Mouse (Mus musculus) adrenal gland, postnatal 10 days (tissue): ENCODE data around the gene Rnase10. TPM values are rescaled to one million over a fixed set of nuclear protein-coding genes. Genes with fewer than 3 reads are reported as not detected.
"Not testable (repeated sequence)": the region's sequence is repeated elsewhere in the genome, so short reads cannot be mapped to it uniquely, and the experiment has no call there.

ENCODE experiments used
- DNase-seq: peaks from one replicate; pipeline ENCODE4 v3.0.0; 2021; ENCODE audit warnings: mixed read lengths
- total RNA-seq, 2 experiments: library from RNA; stranded (reverse); gene quantifications; 2 replicates each; pipeline ENCODE4 v1.2.3; 2021

The Rnase10 gene
- total RNA-seq, 2 experiments from 2014 or later: 0.24 to 0.33 TPM

GRCm38 (mm10) chr14:51009572-51009971 lies 2.0 kb downstream of the Rnase10 start:
- DNase-seq: peak; percentile 37

DNA sequence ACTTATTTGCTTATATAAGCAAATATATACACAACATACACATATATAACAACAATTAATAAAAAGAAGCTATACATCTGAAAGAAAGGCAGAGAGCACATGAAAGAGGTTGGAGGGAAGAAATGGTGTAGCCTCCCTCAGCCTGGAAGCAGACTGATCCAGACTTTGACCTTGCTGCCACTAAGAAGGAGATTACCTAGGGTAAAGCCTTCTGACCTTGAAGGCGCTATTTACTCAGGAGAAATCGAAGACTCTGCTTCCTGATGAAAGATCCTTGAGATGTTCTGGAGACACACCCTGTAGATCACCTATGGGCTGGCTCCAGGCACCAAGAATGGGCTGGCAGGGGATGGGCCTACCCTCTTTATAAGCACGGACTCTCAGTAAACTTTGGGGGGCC lies 7.2 kb downstream of the Rnase10 start:
- DNase-seq: not testable (repeated sequence)

- DNase-seq: no peak
These were observed 8.2 kb downstream of the Rnase10 start for GRCm38 (mm10) chr14:51015780-51016179.

GRCm38 (mm10) chr14:51017256-51017655 lies 9.7 kb downstream of the Rnase10 start:
- DNase-seq: peak; percentile 29

DNA sequence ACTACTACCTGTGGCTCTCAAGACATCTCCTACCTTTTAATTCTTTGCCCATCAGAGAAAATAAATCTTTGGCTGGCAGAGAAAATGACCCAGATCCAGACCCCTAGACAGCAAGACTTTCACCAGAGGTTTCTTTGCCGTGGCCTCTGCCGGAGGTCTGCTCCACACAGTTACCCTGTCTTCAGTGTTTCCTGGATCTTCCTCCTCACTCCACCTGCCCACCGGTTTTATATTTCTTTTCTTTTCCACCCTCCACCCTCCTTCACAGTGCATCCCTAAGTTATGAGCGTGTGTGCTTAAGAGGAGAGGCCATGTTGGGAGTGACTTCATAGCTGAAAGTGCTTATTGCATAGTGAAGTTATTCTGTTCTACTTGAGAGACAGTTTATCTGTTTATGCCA lies 15.9 kb downstream of the Rnase10 start:
- no peak for DNase-seq

GRCm38 (mm10) chr14:51024820-51025219 lies 17.3 kb downstream of the Rnase10 start:
- DNase-seq: no peak

- peak; percentile 74 for DNase-seq
These were observed 19.0 kb downstream of the Rnase10 start for GRCm38 (mm10) chr14:51026391-51027133.

DNA sequence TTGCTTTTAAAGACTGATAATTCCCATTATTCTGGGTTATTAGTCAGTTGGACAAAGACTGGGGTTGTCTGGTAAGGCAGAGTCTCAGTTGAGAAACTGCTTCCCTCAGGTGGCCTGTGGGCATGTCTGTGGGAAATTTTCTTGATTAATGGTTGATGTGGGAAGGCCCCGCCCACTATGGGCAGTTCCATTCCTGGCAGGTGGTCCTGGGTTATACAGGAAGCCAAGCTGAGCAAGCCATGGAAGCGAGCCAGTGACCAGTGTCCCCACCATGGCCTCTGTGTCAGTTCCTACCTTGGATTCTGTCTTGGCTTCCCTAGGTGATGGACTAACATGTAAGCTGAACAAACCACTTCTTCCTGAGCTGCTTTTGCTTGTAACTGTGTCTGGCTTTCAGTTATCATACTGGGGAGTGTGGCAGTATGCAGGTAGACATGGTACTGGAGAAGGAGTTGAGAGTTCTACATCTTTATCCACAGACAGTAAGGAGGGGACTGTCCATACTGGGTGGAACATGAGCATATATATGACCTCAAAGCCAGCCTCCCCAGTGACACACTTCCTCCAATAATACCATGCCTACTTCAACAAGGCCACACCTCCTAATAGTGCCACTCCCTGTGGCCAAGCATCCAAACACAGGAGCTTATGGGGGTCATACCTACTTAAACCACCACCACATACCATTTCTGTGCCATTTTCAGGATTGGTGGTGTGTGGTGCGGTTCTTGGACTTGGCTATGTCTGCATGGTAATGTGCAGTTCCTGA lies 20.0 kb downstream of the Rnase10 start:
- DNase-seq: no peak

- DNase-seq: no peak
These were observed 27.7 kb downstream of the Rnase10 start for GRCm38 (mm10) chr14:51035206-51035605.

DNA sequence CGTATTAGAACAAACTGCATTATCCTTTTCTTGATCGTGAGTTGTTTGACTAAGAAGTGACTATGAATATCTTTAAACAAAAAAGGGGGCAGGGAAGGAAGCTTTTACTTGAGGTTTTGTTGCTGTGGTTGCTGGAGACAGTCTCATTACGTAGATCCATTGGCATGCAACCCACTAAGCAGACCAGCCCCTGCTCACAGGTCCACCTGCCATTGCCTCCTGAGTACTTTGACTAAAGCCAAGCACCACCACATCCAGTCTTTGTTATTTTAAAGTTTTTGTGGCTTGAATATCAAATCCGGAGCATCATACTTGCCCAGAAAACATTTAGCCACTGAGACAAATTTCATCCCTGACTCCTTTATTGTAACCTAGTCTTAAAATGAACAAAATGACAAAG lies 28.7 kb downstream of the Rnase10 start:
- no peak for DNase-seq

GRCm38 (mm10) chr14:51041769-51042168 lies 34.2 kb downstream of the Rnase10 start, which contains the start of gene Rnase9:
TSS of gene Rnase9 (minus strand) at chr14:51041869.
- DNase-seq: no peak

DNA sequence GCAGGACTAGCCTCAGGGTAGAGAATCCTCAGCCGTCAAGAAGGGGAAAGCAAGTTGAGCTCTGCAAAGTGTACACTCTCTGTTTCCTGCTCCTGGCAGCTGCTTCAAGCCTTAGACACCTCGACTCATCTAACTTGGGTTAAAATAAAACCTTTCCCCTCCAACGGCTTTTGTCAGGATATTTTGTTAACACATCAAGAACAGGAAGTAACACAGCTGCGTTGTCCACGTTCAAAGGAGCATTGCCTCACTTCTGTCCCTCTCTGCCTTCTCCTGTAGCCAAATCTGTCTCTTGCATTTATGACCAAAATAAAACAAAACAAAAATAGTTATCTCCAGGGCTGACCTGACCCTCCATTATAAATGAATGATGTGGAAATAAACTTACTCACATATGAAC lies 40.3 kb downstream of the Rnase10 start:
- DNase-seq: no peak

- DNase-seq: no peak
These were observed 42.5 kb downstream of the Rnase10 start, which contains the start of gene Rnase11 for GRCm38 (mm10) chr14:51050063-51050462. TSS of gene Rnase11 (minus strand) at chr14:51050163.

GRCm38 (mm10) chr14:51051941-51052340 lies 44.4 kb downstream of the Rnase10 start:
- DNase-seq: no peak

- no peak for DNase-seq
These were observed 45.6 kb downstream of the Rnase10 start for GRCm38 (mm10) chr14:51053176-51053575.

DNA sequence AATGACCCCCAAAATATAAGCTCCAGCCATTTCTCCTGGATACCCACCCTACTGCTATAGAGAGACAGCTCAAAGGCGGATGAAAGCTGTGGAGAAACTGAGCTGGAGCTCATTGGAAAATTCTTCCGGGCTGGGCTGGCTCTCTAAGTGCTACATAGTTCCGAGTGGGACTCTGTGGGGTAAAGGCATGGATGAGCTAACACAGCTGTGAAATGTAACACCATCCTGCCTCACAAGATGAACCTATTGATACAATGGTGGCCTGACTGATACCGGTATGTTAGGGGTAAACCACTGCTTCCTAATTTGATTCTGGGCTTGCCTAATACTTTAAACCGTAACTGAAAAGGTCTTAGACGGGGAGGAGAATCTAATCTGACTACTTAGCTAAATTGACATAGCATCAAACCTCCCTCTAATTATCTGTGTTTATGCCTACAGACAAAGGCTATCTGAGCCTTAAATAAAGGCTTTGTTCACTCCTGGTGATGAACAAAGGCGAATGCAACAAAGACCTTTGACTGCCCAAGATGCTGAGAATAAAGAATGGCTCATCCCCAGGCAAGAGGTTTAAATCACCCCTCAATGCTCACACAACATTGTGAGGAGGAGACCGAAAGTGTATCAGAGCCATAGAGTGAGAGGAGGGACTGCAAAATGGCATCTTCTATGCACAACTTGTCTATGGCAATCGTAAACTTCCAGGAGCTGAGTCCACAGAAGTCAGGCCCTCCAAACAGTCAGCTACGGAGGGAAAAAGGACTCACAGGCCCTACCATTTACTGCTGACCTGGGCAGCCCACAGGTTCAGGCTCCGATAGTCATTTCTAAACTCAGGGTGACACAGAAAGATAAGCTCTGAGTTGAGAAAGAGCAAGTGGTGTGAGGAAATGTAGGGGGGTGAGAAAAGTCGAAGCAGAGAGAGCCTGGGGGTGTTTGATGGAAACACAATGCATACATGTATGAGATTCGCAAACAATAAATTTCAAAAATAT lies 47.0 kb downstream of the Rnase10 start:
- DNase-seq: no peak

- DNase-seq: no peak
These were observed 49.9 kb downstream of the Rnase10 start, which contains the start of gene Rnase12 for GRCm38 (mm10) chr14:51057401-51057831. TSS of gene Rnase12 (minus strand) at chr14:51057661.

Other genes starting within 250 kb of the Rnase10 start
- 10 to 100 TPM; 36.4 to 47.9 TPM for gene Ttc5, start 222.2 kb upstream of the Rnase10 start, total RNA-seq
- under 1 TPM; 0.24 to 0.78 TPM for gene Ccnb1ip1, start 200.0 kb upstream of the Rnase10 start, total RNA-seq
- gene Parp2, start 199.9 kb upstream of the Rnase10 start, total RNA-seq: 10 to 100 TPM; 28.7 to 31.1 TPM
- 10 to 100 TPM; 18.8 to 26.2 TPM for gene Tep1, start 137.2 kb upstream of the Rnase10 start, total RNA-seq
- 1 to 10 TPM; 2.1 to 7.9 TPM for gene Klhl33, start 110.2 kb upstream of the Rnase10 start, total RNA-seq
- gene Osgep, start 82.9 kb upstream of the Rnase10 start, total RNA-seq: 10 to 100 TPM; 62.7 to 76.7 TPM
- gene Apex1, start 82.8 kb upstream of the Rnase10 start, total RNA-seq: 10 to 100 TPM; 69.9 to 71.6 TPM
- gene Pip4p1, start 76.9 kb upstream of the Rnase10 start, total RNA-seq: 10 to 100 TPM; 41.0 to 46.3 TPM
- 10 to 100 TPM; 36.8 to 53.0 TPM for gene Pnp, start 76.7 kb upstream of the Rnase10 start, total RNA-seq
- gene Gm49342, start 63.2 kb upstream of the Rnase10 start, total RNA-seq: 10 to 100 TPM; 37.1 to 48.5 TPM
- 1 to 10 TPM; 2.1 to 2.7 TPM for gene Pnp2, start 51.8 kb upstream of the Rnase10 start, total RNA-seq
- not detected for gene Rnase9, start 34.1 kb downstream of the Rnase10 start, total RNA-seq
- not detected for gene Rnase11, start 42.4 kb downstream of the Rnase10 start, total RNA-seq
- not detected for gene Rnase12, start 49.9 kb downstream of the Rnase10 start, total RNA-seq
- gene Olfr750, start 66.7 kb downstream of the Rnase10 start, total RNA-seq: not detected
- 100 to 1,000 TPM in 1 of 2 experiments, 10 to 100 TPM in 1; 78.4 to 110 TPM for gene Rnase4, start 83.3 kb downstream of the Rnase10 start, total RNA-seq
- gene Ang, start 83.4 kb downstream of the Rnase10 start, total RNA-seq: 10 to 100 TPM; 14.3 to 22.4 TPM
- not detected for gene Eddm3b, start 106.7 kb downstream of the Rnase10 start, total RNA-seq
- 1 to 10 TPM; 1.6 to 2.0 TPM for gene Rnase6, start 116.2 kb downstream of the Rnase10 start, total RNA-seq
- gene Rnase1, start 139.0 kb downstream of the Rnase10 start, total RNA-seq: not detected
- not detected for gene Rnase2b, start 154.5 kb downstream of the Rnase10 start, total RNA-seq
- not detected for gene Ang2, start 191.4 kb downstream of the Rnase10 start, total RNA-seq
- gene Ear14, start 195.6 kb downstream of the Rnase10 start, total RNA-seq: not detected
- under 1 TPM; 0.61 to 0.96 TPM for gene Rnase2a, start 248.4 kb downstream of the Rnase10 start, total RNA-seq